Mouse (Mus musculus) liver, embryonic 12.5 days (tissue): Measurements from ENCODE around the gene Galnt15. TPM values are rescaled to one million over a fixed set of nuclear protein-coding genes. Genes with fewer than 3 reads are reported as not detected.

ENCODE experiments used
- ATAC-seq: fragments of 200-750 bp; cut with Nextera tagmentation; 2 replicates; pipeline ENCODE4 v1.8.0; 2017; ENCODE audit warnings: moderate number of reproducible peaks, mild to moderate bottlenecking, moderate library complexity
- H3K27ac ChIP-seq: fragments of 300-500 bp; sonication (generic); 2 replicates; pipeline ENCODE4 v1.5.1; 2016; ENCODE audit warnings: mild to moderate bottlenecking
- H3K27me3 ChIP-seq: fragments of 300-500 bp; sonication (generic); replicated peaks from 2 replicates; pipeline ENCODE4 v1.6.1; 2016; ENCODE audit warnings: mild to moderate bottlenecking, moderate library complexity
- H3K36me3 ChIP-seq: fragments of 300-500 bp; sonication (generic); 2 replicates; pipeline ENCODE4 v1.6.1; 2016; ENCODE audit warnings: mild to moderate bottlenecking, moderate library complexity
- H3K4me1 ChIP-seq: fragments of 300-500 bp; sonication (generic); 2 replicates; pipeline ENCODE4 v1.6.1; 2016
- H3K4me2 ChIP-seq: fragments of 300-500 bp; sonication (generic); 2 replicates; pipeline ENCODE4 v1.6.1; 2016; ENCODE audit warnings: mild to moderate bottlenecking, moderate library complexity
- H3K4me3 ChIP-seq: fragments of 300-500 bp; sonication (generic); 2 replicates; pipeline ENCODE4 v1.5.1; 2016; ENCODE audit warnings: mild to moderate bottlenecking, moderate library complexity
- H3K9ac ChIP-seq: fragments of 300-500 bp; sonication (generic); 2 replicates; pipeline ENCODE4 v1.6.1; 2016; ENCODE audit warnings: mild to moderate bottlenecking, moderate library complexity
- H3K9me3 ChIP-seq: fragments of 300-500 bp; sonication (generic); replicated peaks from 2 replicates; pipeline ENCODE4 v1.6.1; 2016; ENCODE audit warnings: mild to moderate bottlenecking, moderate library complexity
- WGBS: fragments of 180-500 bp; shearing (Covaris S2); methylation state at CpG from one replicate; pipeline ENCODE4 v1.1.7; 2016; ENCODE audit not compliant: insufficient replicate concordance; 5-methylcytosine and 5-hydroxymethylcytosine counted together
- polyA plus RNA-seq: library from polyadenylated mRNA; unstranded; fragments of >200 nt; fragmentation: Nextera tagmentation; extraction: Ambion mirVana; gene quantifications from 2 replicates; pipeline ENCODE4 v1.2.1, GENCODE M21; 2016

The Galnt15 gene
- 0.02 TPM in 1 of 2 replicates, not detected in the other for polyA plus RNA-seq

GRCm38 (mm10) chr14:32028681-32029091, at the start of gene Galnt15:
Gene Galnt15 (plus strand): TSS chr14:32028989.
- H3K9me3 ChIP-seq, result no peaks in the 10 kb centered on the region
- no peak for ATAC-seq
- 13% methylated on average over 9 of the region's 9 CpGs for WGBS
- no peaks in the 10 kb centered on the region for H3K36me3 ChIP-seq
- no peak within 1 kb of the TSS for H3K4me3 ChIP-seq
- H3K27me3 ChIP-seq, result peaks cover 53% of the 10 kb centered on the region
- no peak within 1 kb of the TSS for H3K9ac ChIP-seq
- no peak within 1 kb of the TSS for H3K27ac ChIP-seq
- H3K4me2 ChIP-seq, result no peak within 1 kb of the TSS
- 0 out of 2 replicates have a peak, but pooled peaks cover 14% of the 10 kb centered on the region for H3K4me1 ChIP-seq

- H3K9me3 ChIP-seq, result no peaks in the 10 kb centered on the region; the same call in 1 of the 2 replicates
- H3K9ac ChIP-seq, result no peak overlapping the region
- no peak for ATAC-seq
- H3K36me3 ChIP-seq, result no peaks in the 10 kb centered on the region
- no peak overlapping the region for H3K4me2 ChIP-seq
- WGBS, result 51% methylated on average over 8 of the region's 8 CpGs
- 0 out of 2 replicates have a peak, but pooled peaks cover 2% of the 10 kb centered on the region for H3K4me1 ChIP-seq
- H3K4me3 ChIP-seq, result no peak overlapping the region
- no peak overlapping the region for H3K27ac ChIP-seq
- peaks cover 14% of the 10 kb centered on the region; the same call in 1 of the 2 replicates for H3K27me3 ChIP-seq
These were observed 34.8 kb upstream of the Galnt15 start for GRCm38 (mm10) chr14:31994021-31994420.

GRCm38 (mm10) chr14:32000941-32001340, 27.8 kb upstream of the Galnt15 start:
- Histone ChIP-seq H3K9ac (no peak overlapping the region), H3K27me3 (0 out of 2 replicates have a peak, but pooled peaks cover 4% of the 10 kb centered on the region), H3K9me3 (no peaks in the 10 kb centered on the region; the same call in 1 of the 2 replicates), H3K27ac (no peak overlapping the region), H3K4me1 (0 out of 2 replicates have a peak, but pooled peaks cover 3% of the 10 kb centered on the region), H3K4me2 (no peak overlapping the region), H3K36me3 (no peaks in the 10 kb centered on the region), H3K4me3 (no peak overlapping the region)
- WGBS, result 73% methylated on average over 7 of the region's 7 CpGs
- ATAC-seq, result no peak

- Histone ChIP-seq H3K4me2 (no peak overlapping the region), H3K27me3 (no peaks in the 10 kb centered on the region), H3K4me1 (0 out of 2 replicates have a peak, but pooled peaks cover 3% of the 10 kb centered on the region), H3K36me3 (no peaks in the 10 kb centered on the region), H3K9me3 (no peaks in the 10 kb centered on the region; the same call in 1 of the 2 replicates), H3K4me3 (no peak overlapping the region), H3K27ac (no peak overlapping the region), H3K9ac (no peak overlapping the region)
- 77% methylated on average over 15 of the region's 15 CpGs for WGBS
- no peak for ATAC-seq
These were observed 26.1 kb upstream of the Galnt15 start for GRCm38 (mm10) chr14:32002502-32003338.

GRCm38 (mm10) chr14:32003904-32004596, 24.7 kb upstream of the Galnt15 start:
- ATAC-seq, result no peak
- no peaks in the 10 kb centered on the region for H3K27me3 ChIP-seq
- 60% methylated on average over 7 of the region's 7 CpGs for WGBS
- no peak overlapping the region for H3K4me3 ChIP-seq
- H3K4me1 ChIP-seq, result 0 out of 2 replicates have a peak, but pooled peaks cover under 1% of the 10 kb centered on the region
- no peak overlapping the region for H3K27ac ChIP-seq
- no peaks in the 10 kb centered on the region for H3K9me3 ChIP-seq
- no peak overlapping the region for H3K9ac ChIP-seq
- H3K36me3 ChIP-seq, result no peaks in the 10 kb centered on the region
- H3K4me2 ChIP-seq, result no peak overlapping the region

- Histone ChIP-seq H3K9me3 (no peaks in the 10 kb centered on the region), H3K4me3 (no peak overlapping the region), H3K27ac (no peak overlapping the region), H3K4me2 (no peak overlapping the region), H3K4me1 (no peaks in the 10 kb centered on the region), H3K36me3 (no peaks in the 10 kb centered on the region), H3K27me3 (no peaks in the 10 kb centered on the region), H3K9ac (no peak overlapping the region)
- ATAC-seq, result no peak
- 60% methylated on average over 9 of the region's 9 CpGs for WGBS
These were observed 23.0 kb upstream of the Galnt15 start for GRCm38 (mm10) chr14:32005673-32006261.

- WGBS, result 79% methylated on average over 4 of the region's 4 CpGs
- Histone ChIP-seq H3K9ac (no peak overlapping the region), H3K4me3 (no peak overlapping the region), H3K4me2 (no peak overlapping the region), H3K27ac (no peak overlapping the region), H3K4me1 (no peaks in the 10 kb centered on the region), H3K27me3 (no peaks in the 10 kb centered on the region), H3K36me3 (no peaks in the 10 kb centered on the region), H3K9me3 (no peaks in the 10 kb centered on the region)
- ATAC-seq, result no peak
These were observed 21.0 kb upstream of the Galnt15 start for GRCm38 (mm10) chr14:32007654-32008335.

GRCm38 (mm10) chr14:32009715-32010114, 19.1 kb upstream of the Galnt15 start:
- H3K9me3 ChIP-seq, result no peaks in the 10 kb centered on the region
- no peak for ATAC-seq
- no peak overlapping the region for H3K27ac ChIP-seq
- H3K9ac ChIP-seq, result no peak overlapping the region
- no peak overlapping the region for H3K4me2 ChIP-seq
- no peaks in the 10 kb centered on the region for H3K4me1 ChIP-seq
- 0 out of 2 replicates have a peak, but pooled peaks cover 4% of the 10 kb centered on the region for H3K27me3 ChIP-seq
- no peaks in the 10 kb centered on the region for H3K36me3 ChIP-seq
- no peak overlapping the region for H3K4me3 ChIP-seq
- 63% methylated on average over 2 of the region's 2 CpGs for WGBS

GRCm38 (mm10) chr14:32011547-32012304, 17.1 kb upstream of the Galnt15 start:
- no peaks in the 10 kb centered on the region for H3K9me3 ChIP-seq
- H3K4me2 ChIP-seq, result no peak overlapping the region
- no peak overlapping the region for H3K4me3 ChIP-seq
- WGBS, result 48% methylated on average over 6 of the region's 6 CpGs
- no peaks in the 10 kb centered on the region for H3K36me3 ChIP-seq
- H3K4me1 ChIP-seq, result peaks cover 6% of the 10 kb centered on the region
- no peak for ATAC-seq
- no peak overlapping the region for H3K27ac ChIP-seq
- H3K27me3 ChIP-seq, result 0 out of 2 replicates have a peak, but pooled peaks cover 4% of the 10 kb centered on the region
- H3K9ac ChIP-seq, result no peak overlapping the region

- Histone ChIP-seq H3K9me3 (no peaks in the 10 kb centered on the region), H3K4me3 (no peak overlapping the region), H3K36me3 (no peaks in the 10 kb centered on the region), H3K4me1 (peaks cover 14% of the 10 kb centered on the region), H3K27ac (no peak overlapping the region), H3K27me3 (peaks cover 4% of the 10 kb centered on the region; the same call in 1 of the 2 replicates), H3K4me2 (no peak overlapping the region), H3K9ac (no peak overlapping the region)
- no peak for ATAC-seq
- WGBS, result 79% methylated on average over 7 of the region's 7 CpGs
These were observed 13.5 kb upstream of the Galnt15 start for GRCm38 (mm10) chr14:32015131-32015770.
